Mouse (Mus musculus): ENCODE results near the gene Txnrd1.
A peak's percentile ranks its signal among the peaks of the same experiment; 100 is the strongest.

Txnrd1 gene

DNA sequence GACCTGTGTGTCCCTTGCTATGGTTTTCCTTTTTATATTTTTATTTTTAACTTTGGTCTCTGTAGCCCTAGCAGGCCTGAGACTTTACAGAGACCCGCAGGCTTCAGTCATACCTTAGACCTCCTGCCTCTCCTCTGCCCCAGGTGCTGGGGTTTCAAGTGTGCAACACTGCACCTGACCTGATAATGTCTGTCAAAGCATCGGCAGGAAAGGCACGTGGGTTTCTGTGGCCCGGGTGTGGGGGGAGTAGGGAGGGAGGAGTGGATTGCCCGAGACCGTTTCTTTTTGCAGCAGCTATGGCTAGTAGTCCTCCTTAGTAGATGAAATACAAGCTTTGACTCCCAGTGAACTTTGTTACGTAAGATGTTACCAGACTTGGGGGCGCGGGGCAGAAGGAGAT lies 15.8 kb upstream of the Txnrd1 start:
- peak; percentile 31 for DNase-seq (ENCODE audit: inconsistent ontology term)

DNA sequence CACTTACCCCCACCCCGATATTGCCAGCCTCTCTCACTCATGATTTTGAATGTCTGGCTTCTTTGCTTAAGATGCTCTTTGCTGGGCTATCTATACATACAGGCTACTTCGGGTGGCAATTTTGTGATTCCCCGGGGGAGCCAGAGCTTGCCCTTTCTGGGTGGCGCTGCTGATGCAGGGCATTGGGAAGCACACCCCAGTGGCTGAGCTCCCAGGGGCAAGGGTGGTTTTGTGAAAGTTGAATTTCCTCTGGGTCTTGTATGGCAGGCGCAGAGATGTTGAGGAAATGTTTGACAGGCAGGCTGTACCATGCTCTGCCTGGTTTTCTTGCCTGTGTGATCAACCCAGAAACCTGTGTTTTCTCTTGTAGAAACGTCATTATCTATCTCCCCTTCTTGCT lies 15.1 kb upstream of the Txnrd1 start:
- DNase-seq (ENCODE audit: inconsistent ontology term) = no peak

DNA sequence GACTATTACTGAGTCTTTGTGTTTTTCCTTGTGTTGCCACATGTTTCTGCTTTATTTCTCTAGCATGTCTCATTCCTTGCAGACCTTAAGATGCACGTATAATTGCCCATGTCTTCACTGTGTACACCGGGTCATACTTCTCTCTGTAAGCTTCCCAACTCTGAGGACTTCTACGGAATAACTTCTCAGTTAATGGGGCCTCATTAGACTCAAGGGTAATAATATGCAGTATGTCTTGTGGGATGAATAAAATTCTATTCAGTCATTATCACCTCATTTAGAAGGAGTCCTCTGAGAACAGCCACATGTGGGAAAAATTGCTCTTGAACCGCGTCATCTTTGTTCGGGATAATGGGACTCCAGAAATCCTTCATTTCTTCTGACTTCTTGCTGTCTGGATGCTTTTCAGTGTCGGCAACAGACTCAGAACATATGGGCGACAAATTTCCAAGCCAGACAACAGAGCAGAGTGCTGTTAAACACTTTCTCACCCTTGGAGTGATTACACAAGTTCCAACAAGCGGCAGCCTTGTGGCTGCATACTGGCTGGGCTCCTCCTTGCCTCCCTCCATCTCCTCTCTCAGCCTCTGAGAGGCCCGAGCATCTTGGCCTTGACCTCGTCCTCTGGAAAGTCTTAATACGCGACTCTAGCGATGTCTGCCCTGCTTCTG lies 10.5 kb upstream of the Txnrd1 start:
- no peak for DNase-seq (ENCODE audit: inconsistent ontology term)

DNA sequence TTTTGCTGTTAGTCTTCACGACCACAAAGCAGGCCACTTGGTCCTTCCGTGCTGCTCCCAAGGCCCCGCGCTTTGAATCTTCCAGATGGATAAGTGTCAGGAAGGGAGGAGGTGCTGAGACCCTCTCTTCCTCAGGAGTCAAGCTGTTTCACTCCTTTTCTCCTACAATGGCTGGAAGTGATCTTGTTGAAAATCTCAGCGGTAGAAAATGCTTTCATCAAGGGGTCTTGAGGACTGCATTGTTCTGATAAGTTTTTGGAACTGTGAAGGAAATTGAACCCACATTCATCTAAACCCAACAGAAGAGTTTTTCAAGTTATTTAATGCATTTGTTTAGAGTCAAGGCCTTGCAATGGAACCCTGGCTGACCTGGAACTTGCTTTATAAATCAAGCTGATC lies 10.0 kb upstream of the Txnrd1 start:
- DNase-seq (ENCODE audit: inconsistent ontology term) = no peak

DNA sequence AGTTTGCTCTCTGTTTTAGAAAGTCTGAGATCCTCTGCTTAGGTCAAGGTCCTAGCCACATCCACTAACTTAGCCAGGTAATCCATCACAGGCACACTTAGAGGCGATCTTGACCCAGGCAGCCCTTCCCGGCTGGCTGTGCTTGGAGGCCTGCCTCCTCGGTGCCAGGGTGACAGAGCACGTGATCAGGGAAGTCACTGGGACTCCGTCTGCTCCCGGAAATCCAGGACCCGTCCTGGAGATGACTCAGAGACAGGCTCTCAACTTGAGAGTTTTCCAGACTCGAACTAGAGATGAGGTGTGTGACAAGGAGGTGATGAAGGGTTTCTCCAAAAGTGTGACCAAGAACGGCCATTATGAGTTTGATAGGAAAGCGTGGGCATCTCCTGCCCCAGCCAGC lies 9.2 kb upstream of the Txnrd1 start:
- no peak for DNase-seq (ENCODE audit: inconsistent ontology term)

DNA sequence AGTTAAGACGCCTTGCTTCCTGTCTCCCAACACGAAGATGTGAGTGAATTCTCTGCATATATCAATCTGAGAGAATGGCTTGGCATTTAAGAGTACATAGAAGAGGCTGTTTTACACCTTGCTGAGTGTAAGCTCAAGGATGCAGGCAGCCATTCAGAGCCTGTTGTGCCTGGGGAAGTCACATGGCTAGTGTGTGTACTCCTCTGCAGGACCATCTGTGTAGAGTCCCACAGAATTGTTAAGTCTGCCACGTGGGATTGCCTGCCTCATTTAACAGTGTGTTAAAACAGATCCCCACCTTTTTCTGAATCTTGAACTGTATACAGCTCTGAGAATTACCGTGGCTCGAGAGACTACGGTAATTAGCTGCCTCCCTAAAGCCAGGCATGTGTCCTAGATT lies 7.2 kb upstream of the Txnrd1 start:
- no peak for DNase-seq (ENCODE audit: inconsistent ontology term)

DNA sequence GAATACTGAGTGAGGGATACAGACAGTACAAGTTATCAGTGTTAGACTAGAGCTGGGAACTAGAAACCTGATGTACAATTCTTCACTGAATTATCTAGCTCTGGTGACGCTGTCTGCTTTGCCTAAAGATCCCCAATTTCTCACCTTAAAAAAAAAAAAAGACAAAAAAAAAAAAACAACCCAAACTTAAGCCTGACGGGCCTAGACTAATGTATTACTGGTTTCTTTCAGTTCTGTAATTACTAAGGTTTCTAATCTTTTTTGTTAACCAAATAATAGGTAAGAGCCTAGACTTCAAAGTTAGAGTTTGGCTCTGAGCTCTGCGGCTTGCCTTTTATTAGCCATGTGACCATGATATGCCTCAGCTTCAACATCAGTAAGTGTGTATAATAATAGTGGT lies 2.1 kb downstream of the Txnrd1 start:
- no peak for DNase-seq (ENCODE audit: inconsistent ontology term)

DNA sequence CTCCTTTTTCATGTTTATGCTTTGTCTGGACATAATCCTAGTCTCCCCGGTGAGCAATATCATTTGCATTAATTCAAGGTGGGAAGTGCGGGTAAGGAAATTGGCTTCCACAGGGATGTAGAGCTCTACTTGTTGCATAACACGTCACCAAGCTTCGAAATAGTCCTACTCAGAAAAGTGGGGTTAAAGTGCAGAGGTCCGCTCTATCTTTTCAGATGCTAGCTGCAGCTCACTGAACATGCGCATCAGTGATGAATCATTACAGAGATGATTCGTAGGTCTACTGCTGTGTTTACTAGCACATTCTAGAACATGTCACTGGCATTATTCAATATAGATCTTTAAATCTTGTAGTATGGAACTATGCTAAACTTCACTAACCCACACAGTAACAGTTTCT lies 4.6 kb downstream of the Txnrd1 start:
- no peak for DNase-seq (ENCODE audit: inconsistent ontology term)

DNA sequence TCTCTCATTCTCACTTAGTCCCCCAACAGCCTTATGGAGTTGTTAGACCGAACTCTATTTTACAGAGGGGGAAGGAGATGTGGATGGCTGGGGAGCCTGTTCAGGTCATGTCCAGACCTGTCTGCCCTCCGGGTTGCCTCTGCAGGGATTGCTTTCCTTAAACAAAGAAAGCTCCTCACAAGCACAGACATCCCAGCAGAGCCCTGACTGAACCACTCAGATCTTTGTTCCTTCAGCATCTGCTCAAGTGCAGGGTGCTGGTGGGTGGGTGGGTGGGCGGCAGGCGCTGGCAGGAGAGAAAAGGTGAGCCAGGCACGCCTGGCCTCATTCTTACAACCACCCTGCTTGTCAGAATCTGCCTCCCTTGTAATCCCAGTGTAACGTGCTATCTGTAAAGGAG lies 10.3 kb downstream of the Txnrd1 start:
- no peak for DNase-seq (ENCODE audit: inconsistent ontology term)

DNA sequence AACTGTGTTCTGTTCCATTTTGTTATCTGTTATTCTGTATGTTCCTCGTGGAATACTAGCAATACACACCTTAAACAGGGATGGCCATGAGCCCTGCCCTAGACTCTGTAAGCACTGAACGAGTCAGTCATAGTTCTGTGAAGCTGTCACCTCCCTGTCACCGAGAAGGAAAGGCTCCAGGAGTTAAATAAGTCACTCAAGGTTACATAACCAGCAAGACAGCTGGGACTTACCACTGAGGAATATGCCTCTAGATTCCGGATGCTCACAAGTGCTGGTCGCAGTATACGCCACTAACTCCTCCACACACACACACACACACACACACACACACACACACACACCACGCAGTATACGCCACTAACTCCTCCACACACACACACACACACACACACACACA lies 11.0 kb downstream of the Txnrd1 start:
- DNase-seq (ENCODE audit: inconsistent ontology term) = no peak

DNA sequence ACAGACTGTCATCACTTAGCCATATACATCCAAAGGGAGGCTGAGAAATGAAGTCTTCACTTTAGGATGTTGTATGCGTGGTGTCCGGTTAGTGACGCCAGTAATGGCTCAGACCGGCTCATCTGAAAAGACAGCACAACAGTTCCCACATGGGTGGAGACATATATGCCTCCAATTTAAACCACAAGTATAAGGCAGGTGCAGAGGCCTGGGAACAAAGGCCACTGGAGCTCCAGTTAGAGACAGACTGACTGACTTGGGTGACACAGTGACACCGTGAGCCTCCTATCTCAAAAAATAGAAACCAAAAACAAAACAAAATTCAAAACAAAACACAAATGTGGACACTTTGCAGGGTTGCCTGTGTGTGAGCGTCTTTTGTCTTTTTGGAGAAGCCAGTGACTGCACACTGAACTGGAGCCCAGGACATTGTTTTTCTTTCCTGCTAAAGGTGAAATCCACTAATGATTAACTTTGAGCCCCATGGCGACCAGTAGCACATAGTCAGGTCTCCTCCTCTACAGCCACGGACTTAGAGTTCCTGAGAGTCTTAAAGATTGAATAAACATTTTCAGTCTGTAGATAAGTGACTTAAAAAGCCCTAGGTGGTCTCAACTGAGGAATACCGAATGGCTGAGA lies 14.2 kb downstream of the Txnrd1 start:
- no peak for DNase-seq (ENCODE audit: inconsistent ontology term)

DNA sequence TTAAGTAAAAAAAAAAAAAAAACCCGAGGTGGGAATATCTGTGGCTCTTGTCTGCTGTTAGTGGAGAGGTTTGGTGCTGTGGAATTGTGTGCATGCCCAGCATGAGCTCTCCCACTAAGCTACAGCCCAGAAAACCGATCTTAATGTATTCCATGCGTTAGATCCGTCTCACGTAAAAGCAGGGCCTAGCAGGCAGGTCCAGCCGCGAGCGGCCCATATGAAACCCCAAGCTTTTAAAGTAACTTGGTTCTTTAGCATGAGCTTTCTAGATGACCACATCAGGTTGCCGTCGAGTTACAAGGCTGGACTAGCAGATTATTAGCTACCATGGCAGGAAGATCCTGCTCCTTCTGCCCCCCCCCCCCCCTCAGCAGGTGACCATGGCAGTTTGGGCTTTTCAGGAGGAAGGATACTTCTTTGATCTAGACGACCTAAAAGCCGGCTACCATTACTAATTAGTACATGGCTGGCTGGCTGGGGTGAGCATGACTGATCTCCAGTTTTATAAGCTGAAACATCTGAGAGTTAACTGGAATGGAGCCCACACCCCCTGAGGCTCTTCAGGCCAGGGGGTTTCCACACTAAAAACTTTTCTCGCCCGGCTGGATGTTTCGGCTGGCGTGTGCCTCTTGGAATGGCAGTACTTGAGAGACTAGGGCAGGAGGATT lies 16.1 kb downstream of the Txnrd1 start:
- DNase-seq (ENCODE audit: inconsistent ontology term) = peak; percentile 34

DNA sequence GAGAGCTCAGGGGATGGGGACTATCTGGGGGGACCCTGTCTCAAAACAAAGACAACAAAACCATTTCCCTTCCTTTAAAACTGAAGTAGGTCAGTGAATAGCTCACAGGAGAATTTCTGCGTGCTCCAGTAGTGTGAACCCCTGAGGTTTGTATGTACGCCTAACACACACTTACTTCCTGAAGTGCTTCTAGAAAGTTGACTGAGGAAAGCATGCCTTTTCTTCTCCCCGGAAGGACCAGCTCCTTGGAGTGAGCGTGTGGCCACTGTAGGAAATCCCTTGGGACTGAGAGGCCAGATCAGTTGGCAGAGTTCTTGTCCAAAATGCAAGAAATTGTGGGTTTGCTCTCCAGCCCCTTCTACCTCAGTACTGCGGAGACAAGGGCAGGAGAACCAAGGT lies 16.6 kb downstream of the Txnrd1 start:
- DNase-seq (ENCODE audit: inconsistent ontology term) = no peak

DNA sequence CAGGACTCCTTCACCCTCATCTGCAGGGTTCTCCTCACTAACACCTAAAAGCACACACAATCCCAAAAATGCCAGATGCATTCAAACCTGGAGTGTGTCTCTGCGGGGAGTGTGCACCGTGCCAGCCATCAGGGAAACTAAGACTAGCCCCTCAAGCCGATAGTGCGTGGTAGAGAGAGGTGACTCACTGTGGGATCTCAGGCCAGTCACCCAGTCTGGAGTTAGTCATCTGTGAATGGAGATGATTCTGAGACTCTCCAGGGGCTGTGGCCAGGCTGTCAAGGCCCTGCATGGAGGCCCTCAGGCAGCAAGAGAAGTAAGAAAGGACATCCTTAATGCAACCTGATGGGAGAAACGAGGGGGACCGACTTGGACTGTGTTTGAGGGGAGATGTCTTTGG lies 18.0 kb downstream of the Txnrd1 start:
- peak; percentile 72 for DNase-seq (ENCODE audit: inconsistent ontology term)

DNA sequence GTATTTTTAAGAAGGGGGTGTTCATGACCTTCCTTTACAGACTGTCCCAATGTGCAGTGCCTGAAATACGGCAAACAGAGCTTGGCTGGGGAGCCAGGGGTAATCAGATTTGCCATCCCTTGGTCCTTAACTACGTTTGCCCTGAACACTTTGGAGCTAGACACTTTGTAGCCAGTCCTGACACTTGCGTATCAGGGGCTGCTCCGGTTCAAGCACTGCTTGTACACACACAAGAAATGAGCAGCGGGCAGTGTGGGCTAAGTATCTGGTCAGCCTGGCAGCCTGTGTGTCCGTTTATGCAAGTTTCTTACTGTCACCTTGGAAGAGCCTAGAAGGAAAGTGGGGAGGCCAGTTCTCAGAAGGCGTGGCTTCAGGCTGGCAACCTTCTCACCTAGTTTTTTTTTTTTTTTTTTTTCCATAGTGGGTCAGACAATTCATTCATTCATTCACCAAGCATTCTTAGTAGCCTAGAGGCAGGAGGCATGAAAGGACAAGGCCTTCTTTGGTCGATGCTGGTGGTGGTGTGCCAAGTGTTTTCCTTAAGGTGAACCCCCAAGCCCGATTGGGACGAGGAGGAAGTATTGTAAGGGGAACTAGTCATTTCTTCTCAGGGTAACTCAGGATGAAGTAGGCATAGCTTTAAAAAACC lies 24.4 kb downstream of the Txnrd1 start:
- no peak for DNase-seq (ENCODE audit: inconsistent ontology term)

DNA sequence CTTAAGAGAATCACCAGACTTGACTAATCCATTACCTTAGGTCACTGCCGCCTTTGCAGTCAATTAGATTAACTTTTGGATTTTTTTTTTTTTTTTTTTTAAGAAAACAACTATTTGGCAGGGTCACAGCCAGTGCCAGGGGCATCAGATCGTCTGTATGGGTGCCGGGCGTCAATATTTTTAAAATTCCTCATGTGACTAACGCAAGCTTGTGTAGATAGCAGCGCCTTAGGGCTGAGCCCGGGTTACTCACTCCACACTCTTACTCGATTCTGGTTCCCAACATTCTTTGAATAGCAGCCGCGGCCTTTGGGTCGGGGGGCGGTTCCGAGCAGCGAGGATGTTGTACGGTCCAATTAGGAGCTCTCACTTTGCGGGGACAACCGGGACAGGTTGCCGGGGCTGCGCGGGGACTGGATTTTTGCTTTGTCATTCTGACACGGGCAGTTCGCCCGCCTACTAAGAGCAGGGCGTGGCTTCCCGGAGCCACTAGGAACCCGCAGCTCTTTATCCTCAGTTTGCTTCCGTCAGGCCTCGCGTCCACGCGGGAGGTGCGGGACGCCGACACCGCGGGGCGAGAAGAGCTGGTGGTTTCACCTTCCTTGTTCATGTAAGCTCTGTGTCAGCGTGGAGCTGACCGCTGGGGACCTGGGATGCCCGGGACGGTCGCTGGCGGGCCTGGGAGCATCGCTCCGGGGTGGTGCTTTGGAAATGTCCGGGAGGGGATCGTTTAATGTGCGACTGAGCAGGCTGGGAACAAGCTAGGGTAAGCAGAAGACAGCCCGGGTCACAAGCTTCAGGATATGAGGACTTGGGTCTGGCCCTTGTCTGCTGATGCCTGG lies 25.2 kb downstream of the Txnrd1 start:
- peak; percentile 100 for DNase-seq (ENCODE audit: inconsistent ontology term)

DNA sequence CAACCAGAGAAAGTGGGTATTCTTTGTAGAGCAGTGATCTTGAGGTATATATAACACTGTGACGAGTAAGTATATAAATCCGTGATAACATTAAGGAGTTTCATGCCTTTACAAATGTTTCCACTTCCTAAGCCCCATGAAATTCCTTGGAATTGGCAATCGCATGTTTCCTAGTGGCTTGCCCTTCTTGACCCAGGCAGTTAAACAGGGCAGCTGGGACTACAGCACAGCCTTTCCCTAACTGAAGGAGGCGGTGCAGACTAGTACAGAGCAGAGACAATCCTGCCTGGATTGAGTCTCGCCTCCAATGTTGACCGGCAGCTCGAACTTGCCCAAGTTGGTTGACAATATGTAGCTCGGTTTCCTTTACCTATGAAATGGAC lies 25.8 kb downstream of the Txnrd1 start:
- peak; percentile 60 for DNase-seq (ENCODE audit: inconsistent ontology term)

DNA sequence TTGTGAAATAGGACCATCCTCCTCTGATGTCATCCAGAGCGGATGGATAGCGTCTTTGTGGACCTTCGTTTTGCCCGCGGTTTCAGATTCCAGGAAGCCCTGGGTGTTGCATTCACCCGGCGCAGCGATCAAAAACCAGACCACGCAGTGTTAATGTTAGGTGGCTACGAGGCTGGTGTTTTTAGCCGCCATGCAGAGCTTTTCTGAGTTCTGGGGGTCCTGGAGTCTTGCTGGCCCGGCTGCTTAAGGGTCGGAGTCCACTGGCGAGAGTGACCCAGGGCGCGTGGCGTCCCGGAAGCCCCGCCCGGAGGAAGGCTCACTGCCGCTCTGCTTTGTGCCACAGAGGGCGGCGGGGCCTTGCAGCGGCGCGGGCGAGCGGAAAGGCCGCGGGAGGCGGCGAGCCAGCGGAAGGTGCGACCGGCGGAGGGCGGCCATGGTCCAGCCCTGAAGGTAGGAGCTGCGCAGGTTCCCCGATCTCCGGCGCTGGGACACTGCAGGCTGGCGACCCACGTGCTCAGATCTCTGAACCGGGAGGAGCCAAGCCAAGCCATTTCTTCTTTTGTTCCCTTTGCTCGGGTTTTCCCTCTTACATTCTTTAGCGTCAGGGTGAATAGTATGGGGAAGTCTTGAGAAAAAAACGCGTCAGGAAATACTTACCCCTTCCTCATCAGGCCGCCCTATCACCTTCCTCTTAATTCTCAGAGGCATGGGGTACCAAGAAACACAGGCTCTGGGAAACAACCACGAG lies 26.6 kb downstream of the Txnrd1 start:
- DNase-seq (ENCODE audit: inconsistent ontology term) = peak; percentile 84

DNA sequence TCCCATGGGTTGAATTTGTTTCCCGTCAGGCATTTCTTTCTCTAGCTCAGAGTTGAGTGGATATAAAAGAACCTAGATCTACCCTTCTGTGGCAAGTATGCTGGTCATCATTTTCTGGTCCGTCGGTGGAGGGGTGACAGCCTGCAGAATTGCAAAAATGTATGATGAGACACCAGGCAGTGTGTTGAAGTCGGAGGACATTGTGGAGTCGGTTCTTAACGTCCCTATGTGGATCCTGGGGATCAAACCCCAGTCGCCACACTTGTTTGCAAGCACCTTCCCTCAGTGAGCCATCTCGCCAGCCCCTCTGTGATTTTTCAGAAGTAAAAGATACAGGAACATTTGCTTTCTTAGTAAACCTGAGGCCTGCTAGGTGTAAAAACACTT lies 27.2 kb downstream of the Txnrd1 start:
- DNase-seq (ENCODE audit: inconsistent ontology term) = no peak

DNA sequence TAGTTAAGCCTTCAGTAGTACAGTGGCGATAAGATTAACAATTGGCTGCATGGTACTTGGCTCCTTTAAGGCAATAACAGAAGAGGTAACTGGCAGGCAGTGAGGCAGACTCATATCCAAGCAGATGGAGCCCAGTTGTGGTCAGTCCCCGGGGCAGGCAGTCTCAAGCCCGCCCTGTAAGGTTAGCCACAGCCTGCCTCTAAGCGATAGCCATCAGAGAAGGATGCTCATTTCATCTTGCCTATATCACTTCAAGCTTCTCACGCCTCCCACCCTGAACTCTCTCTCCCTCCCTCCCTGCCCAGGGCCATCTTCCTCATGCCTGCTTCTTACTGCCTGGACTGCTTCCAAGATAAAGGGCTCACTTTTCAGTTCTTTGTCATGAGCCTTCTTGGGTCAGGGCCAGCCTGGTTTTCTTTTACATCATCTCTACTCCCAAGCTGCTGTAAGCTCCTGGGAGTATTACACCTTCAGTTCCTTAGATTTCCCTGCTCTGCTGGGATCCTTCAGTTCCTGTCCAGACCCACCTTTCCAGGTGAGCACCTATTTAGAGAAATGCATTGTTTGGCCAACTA lies 29.4 kb downstream of the Txnrd1 start:
- peak; percentile 74 for DNase-seq (ENCODE audit: inconsistent ontology term)

DNA sequence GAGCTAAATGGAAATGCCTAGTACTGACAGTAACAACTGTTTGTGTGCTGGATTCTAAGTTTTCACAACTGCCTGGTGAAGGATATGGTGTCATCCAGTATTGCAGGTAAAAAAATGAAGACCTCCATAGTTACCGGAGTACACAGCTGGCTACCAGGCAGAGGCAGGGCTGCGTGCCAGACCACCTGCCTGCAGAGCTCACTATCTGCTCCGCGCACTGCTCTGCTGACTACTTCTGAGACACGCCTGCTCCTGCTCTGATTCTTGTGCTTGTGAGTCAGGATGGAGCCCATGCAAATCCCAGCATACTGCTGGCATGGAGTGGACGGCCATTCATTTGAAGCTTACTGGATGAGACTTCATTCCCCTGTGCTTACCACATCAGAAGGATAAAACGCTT lies 30.1 kb downstream of the Txnrd1 start:
- no peak for DNase-seq (ENCODE audit: inconsistent ontology term)

All from Muller cell, postnatal 12 days (primary cell).